Mouse (Mus musculus): ENCODE data around the gene Cep250.

GRCm38 (mm10) chr2:155946069-155946468 lies 10.2 kb upstream of the Cep250 start:
- 0 out of 2 replicates have a peak, but pooled peaks have one; percentile 62 for TF ChIP-seq E2F4 (IDR thresholded peaks at IDR 0.05; ENCODE audit: borderline replicate concordance, low read depth, low read length)
- peak in 1 of 2 experiments; percentile 28; a peak in 1 of 4 replicates for TF ChIP-seq EP300 (IDR thresholded peaks at IDR 0.05; ENCODE audit: low read depth in 1 of 2, low read length in 2 of 2)
- TF ChIP-seq MAX (IDR thresholded peaks at IDR 0.05; ENCODE audit: low read length): no peak
- TF ChIP-seq ZKSCAN1 (IDR thresholded peaks at IDR 0.05; ENCODE audit: low read depth, low read length): no peak
- TF ChIP-seq BHLHE40 (IDR thresholded peaks at IDR 0.05; ENCODE audit: borderline replicate concordance, low read depth, low read length): 0 out of 2 replicates have a peak, but pooled peaks have one; percentile 3
- no peak for TF ChIP-seq TBP (IDR thresholded peaks at IDR 0.05; ENCODE audit: low read depth, low read length)
- TF ChIP-seq SIN3A (IDR thresholded peaks at IDR 0.05; ENCODE audit: low read length): peak; percentile 73
- TF ChIP-seq MEF2A (IDR thresholded peaks at IDR 0.05; ENCODE audit: extremely low read depth, insufficient replicate concordance, low read depth, low read length, poor library complexity, severe bottlenecking): no peak
- TF ChIP-seq NRF1 (IDR thresholded peaks at IDR 0.05; ENCODE audit: insufficient read depth, low read depth, low read length, poor library complexity, severe bottlenecking): no peak
